8 mouse cellular contexts compared by ENCODE assay signal in genomic region chr4:127076875-127077548, GRCm38 (mm10). TPM values are rescaled to one million over a fixed set of nuclear protein-coding genes. Genes with fewer than 3 reads are reported as not detected.
DNase-seq lines count a peak whose midpoint lies in the region; ATAC-seq and TF ChIP-seq lines count a peak whose summit lies in the region.

Gene Zmym6, plus strand, starts transcription at chr4:127077383.

- no peak for TF ChIP-seq CTCF in C2C12 (IDR thresholded peaks at IDR 0.05; ENCODE audit: control insufficient read depth, insufficient read depth, insufficient read length)

- peak within 1 kb of the TSS; percentile 71 for H3K9ac ChIP-seq in kidney, embryonic 14.5 days (ENCODE audit: low read depth, low read length)
- peak within 1 kb of the TSS; percentile 70 for H3K9ac ChIP-seq in limb, embryonic 14.5 days (ENCODE audit: low read depth, low read length, severe bottlenecking)
- peak within 1 kb of the TSS; percentile 68 for H3K9ac ChIP-seq in midbrain, embryonic 16.5 days (ENCODE audit: low read depth, low read length)

- H3K4me3 ChIP-seq in C2C12 (ENCODE audit: insufficient read depth, poor library complexity, severe bottlenecking), result no peak within 1 kb of the TSS
- peak within 1 kb of the TSS; percentile 66 for H3K4me3 ChIP-seq in erythroblast, embryonic 14.5 days (replicated peaks)
- peak within 1 kb of the TSS; percentile 69 for H3K4me3 ChIP-seq in heart, embryonic 10.5 days
- peak within 1 kb of the TSS; percentile 62 for H3K4me3 ChIP-seq in kidney, embryonic 14.5 days (ENCODE audit: low read length)
- H3K4me3 ChIP-seq in limb, embryonic 14.5 days (replicated peaks; ENCODE audit: low read length), result peak within 1 kb of the TSS; percentile 56
- H3K4me3 ChIP-seq in midbrain, embryonic 16.5 days (ENCODE audit: low read depth, low read length), result peak within 1 kb of the TSS; percentile 60

- H3K27ac ChIP-seq in heart, embryonic 10.5 days, result peak within 1 kb of the TSS; percentile 82
- H3K27ac ChIP-seq in kidney, embryonic 14.5 days (ENCODE audit: low read depth, low read length), result peak within 1 kb of the TSS; percentile 85
- H3K27ac ChIP-seq in limb, embryonic 14.5 days (replicated peaks; ENCODE audit: low read depth, low read length), result peak within 1 kb of the TSS; percentile 73
- peak within 1 kb of the TSS; percentile 93 for H3K27ac ChIP-seq in midbrain, embryonic 16.5 days (ENCODE audit: low read length)

- under 1% methylated on average over 46 of the region's 46 CpGs for WGBS in heart, embryonic 10.5 days
- under 1% methylated on average over 46 of the region's 46 CpGs for WGBS in kidney, embryonic 14.5 days
- 2% methylated on average over 46 of the region's 46 CpGs for WGBS in limb, embryonic 14.5 days
- WGBS in midbrain, embryonic 16.5 days, result under 1% methylated on average over 46 of the region's 46 CpGs

- no peak within 1 kb of the TSS for H3ac ChIP-seq in C2C12 (ENCODE audit: control insufficient read depth, insufficient read length, low read depth)

- peaks cover 5% of the 10 kb centered on the region for H3K27me3 ChIP-seq in C2C12 (ENCODE audit: control insufficient read depth, insufficient read depth, insufficient read length)
- H3K27me3 ChIP-seq in erythroblast, embryonic 14.5 days (ENCODE audit: control insufficient read depth), result no peaks in the 10 kb centered on the region
- no peaks in the 10 kb centered on the region for H3K27me3 ChIP-seq in heart, embryonic 10.5 days (ENCODE audit: insufficient read depth, poor library complexity, severe bottlenecking)
- H3K27me3 ChIP-seq in kidney, embryonic 14.5 days (ENCODE audit: control insufficient read depth, insufficient read depth, low read length), result no peaks in the 10 kb centered on the region
- no peaks in the 10 kb centered on the region for H3K27me3 ChIP-seq in limb, embryonic 14.5 days (ENCODE audit: control insufficient read depth, insufficient read depth, low read length)
- no peaks in the 10 kb centered on the region for H3K27me3 ChIP-seq in midbrain, embryonic 16.5 days (ENCODE audit: control insufficient read depth, insufficient read depth, low read depth, low read length)

- peak; percentile 95 for DNase-seq in brain, embryonic 18.5 days (ENCODE audit: low read depth, low spot score)
- peak; percentile 97 for DNase-seq in heart, embryonic 10.5 days (ENCODE audit: low spot score)
- peak; percentile 96 for DNase-seq in limb, embryonic 14.5 days (ENCODE audit: low spot score)
- DNase-seq in spleen, postnatal 10 days (ENCODE audit: low spot score in 2 of 2), result peak; percentile 84 to 94

- peak; percentile 96 for ATAC-seq in kidney, embryonic 14.5 days (ENCODE audit: low FRiP score, low TSS enrichment)
- ATAC-seq in limb, embryonic 14.5 days (ENCODE audit: low FRiP score, low read depth), result peak; percentile 97
- peak; percentile 97 for ATAC-seq in midbrain, embryonic 16.5 days

- H3K36me3 ChIP-seq in C2C12 (ENCODE audit: control insufficient read depth, insufficient read depth), result no peaks in the 10 kb centered on the region
- no peaks in the 10 kb centered on the region for H3K36me3 ChIP-seq in erythroblast, embryonic 14.5 days (ENCODE audit: control insufficient read depth)
- H3K36me3 ChIP-seq in heart, embryonic 10.5 days, result no peaks in the 10 kb centered on the region
- H3K36me3 ChIP-seq in kidney, embryonic 14.5 days (ENCODE audit: control insufficient read depth, insufficient read depth, low read length), result no peaks in the 10 kb centered on the region
- H3K36me3 ChIP-seq in limb, embryonic 14.5 days (ENCODE audit: control insufficient read depth, insufficient read depth, low read length), result peaks cover 4% of the 10 kb centered on the region; the same call in 1 of the 2 replicates
- no peaks in the 10 kb centered on the region; the same call in 1 of the 2 replicates for H3K36me3 ChIP-seq in midbrain, embryonic 16.5 days (ENCODE audit: control insufficient read depth, insufficient read depth, low read length)

- peak within 1 kb of the TSS; percentile 73 for H3K4me2 ChIP-seq in kidney, embryonic 14.5 days (replicated peaks; ENCODE audit: low read depth, low read length)
- peak within 1 kb of the TSS; percentile 59 for H3K4me2 ChIP-seq in limb, embryonic 14.5 days (replicated peaks; ENCODE audit: low read depth, low read length, severe bottlenecking)
- H3K4me2 ChIP-seq in midbrain, embryonic 16.5 days (ENCODE audit: low read length), result peak within 1 kb of the TSS; percentile 79

- TF ChIP-seq POLR2A in limb, embryonic 14.5 days (IDR thresholded peaks at IDR 0.05; ENCODE audit: borderline replicate concordance, extremely low read depth, insufficient read depth, insufficient read length), result peak; percentile 57; the same call in 1 of the 2 replicates

- H3K9me3 ChIP-seq in erythroblast, embryonic 14.5 days (ENCODE audit: control insufficient read depth, low read length), result peaks cover 5% of the 10 kb centered on the region
- H3K9me3 ChIP-seq in heart, embryonic 10.5 days, result no peaks in the 10 kb centered on the region
- no peaks in the 10 kb centered on the region for H3K9me3 ChIP-seq in kidney, embryonic 14.5 days (ENCODE audit: control insufficient read depth, low read length)
- no peaks in the 10 kb centered on the region for H3K9me3 ChIP-seq in limb, embryonic 14.5 days (ENCODE audit: control insufficient read depth, low read length)
- no peaks in the 10 kb centered on the region for H3K9me3 ChIP-seq in midbrain, embryonic 16.5 days (replicated peaks; ENCODE audit: control insufficient read depth, low read length, poor library complexity, severe bottlenecking)

- H3K4me1 ChIP-seq in erythroblast, embryonic 14.5 days (ENCODE audit: control insufficient read depth), result peaks cover 15% of the 10 kb centered on the region
- peaks cover 6% of the 10 kb centered on the region; the same call in 1 of the 2 replicates for H3K4me1 ChIP-seq in heart, embryonic 10.5 days
- peaks cover 8% of the 10 kb centered on the region; the same call in 1 of the 2 replicates for H3K4me1 ChIP-seq in kidney, embryonic 14.5 days (ENCODE audit: control insufficient read depth, insufficient read depth, low read length)
- peaks cover 6% of the 10 kb centered on the region for H3K4me1 ChIP-seq in limb, embryonic 14.5 days (ENCODE audit: control insufficient read depth, insufficient read depth, low read length)
- peaks cover 27% of the 10 kb centered on the region for H3K4me1 ChIP-seq in midbrain, embryonic 16.5 days (ENCODE audit: control insufficient read depth, insufficient read depth, low read length)

- no peaks in the 10 kb centered on the region for H3K79me2 ChIP-seq in C2C12 (ENCODE audit: control insufficient read depth, insufficient read depth)

- H3K79me3 ChIP-seq in C2C12 (ENCODE audit: low read depth), result no peaks in the 10 kb centered on the region

TF ChIP-seq in C2C12, 6 proteins besides CTCF, POLR2A, EP300 and RAD21:
- TF ChIP-seq USF1 (IDR thresholded peaks at IDR 0.05; ENCODE audit: low read depth), result peak; percentile 47
- TF ChIP-seq CEBPB (IDR thresholded peaks at IDR 0.05; ENCODE audit: low read depth), result no peak

RNA-seq across cellular contexts. Expression of gene Zmym6, which starts in this region (rescaled TPM):
- polyA plus RNA-seq in C2C12 (2012; fragmentation: generic; extraction: Trizol), result not detected
- 0.02 TPM in 1 of 2 replicates, not detected in the other for polyA plus RNA-seq in erythroblast, embryonic 14.5 days (2012)
- polyA plus RNA-seq in heart, embryonic 10.5 days (2016; fragmentation: Nextera tagmentation; extraction: Ambion mirVana), result 13.2 and 15.2 TPM in 2 replicates
- polyA plus RNA-seq in kidney, embryonic 14.5 days (2014; fragmentation: Nextera tagmentation; extraction: Ambion mirVana), result 14.4 and 20.4 TPM in 2 replicates
- 29.2 and 34.4 TPM in 2 replicates for polyA plus RNA-seq in limb, embryonic 14.5 days (2012; rRNA removed)
- polyA plus RNA-seq in limb, embryonic 14.5 days (2014; fragmentation: Nextera tagmentation; extraction: Ambion mirVana), result 18.7 and 26.0 TPM in 2 replicates
- 41.0 and 44.3 TPM in 2 replicates for polyA plus RNA-seq in midbrain, embryonic 16.5 days (2015; fragmentation: Nextera tagmentation; extraction: Ambion mirVana)

Comparison
In these comparisons a context has a peak if more than half of its experiments do, and no peak if none do; other contexts are left out.
1. RNA of gene Zmym6 (polyA plus RNA-seq): 41.0 to 44.3 TPM in midbrain, embryonic 16.5 days, 18.7 to 34.4 TPM in limb, embryonic 14.5 days, 14.4 to 20.4 TPM in kidney, embryonic 14.5 days and 13.2 to 15.2 TPM in heart, embryonic 10.5 days; 0.02 TPM in erythroblast, embryonic 14.5 days and not detected in C2C12 (single experiment); every median in the first group is over 10 times any median in the second.
2. Peak in every context shown above with its lines, with median percentiles within 50 percentile points of each other: DNase-seq, H3K27ac ChIP-seq, ATAC-seq, H3K4me2 ChIP-seq and H3K9ac ChIP-seq.